Mouse (Mus musculus) myocyte (in vitro differentiated cells): ENCODE results near the gene A730061H03Rik. TPM values are rescaled to one million over a fixed set of nuclear protein-coding genes. Genes with fewer than 3 reads are reported as not detected.

Experiments used
- H3K27me3 ChIP-seq: one replicate; pipeline ENCODE4 v1.6.1; 2011; ENCODE audit not compliant: control insufficient read depth, insufficient read depth, insufficient read length
- H3K36me3 ChIP-seq: one replicate; pipeline ENCODE4 v1.6.1; 2011; ENCODE audit not compliant: control insufficient read depth, insufficient read depth
- H3K4me2 ChIP-seq: one replicate; pipeline ENCODE4 v1.6.1; 2011; ENCODE audit warnings: low read depth, control low read depth
- H3K4me3 ChIP-seq: one replicate; pipeline ENCODE4 v1.5.1; 2011; ENCODE audit warnings: mild to moderate bottlenecking, control low read depth, moderate library complexity
- H3K79me2 ChIP-seq: one replicate; pipeline ENCODE4 v1.6.1; 2011; ENCODE audit not compliant: control insufficient read depth, insufficient read depth
- H3ac ChIP-seq: one replicate; pipeline ENCODE4 v1.6.1; 2011; ENCODE audit not compliant: control insufficient read depth, insufficient read length
- CEBPB ChIP-seq: IDR thresholded peaks from 2 replicates; pipeline ENCODE4 v1.6.1; 2011; ENCODE audit warnings: mild to moderate bottlenecking, moderate library complexity; ENCODE audit not compliant: poor library complexity, insufficient read depth, severe bottlenecking
- E2F4 ChIP-seq: IDR thresholded peaks from one replicate; pipeline ENCODE4 v1.6.1; 2011; ENCODE audit warnings: mild to moderate bottlenecking, control low read depth, moderate library complexity; ENCODE audit not compliant: insufficient read depth
- MAX ChIP-seq: IDR thresholded peaks from one replicate; pipeline ENCODE4 v1.6.1; 2011; ENCODE audit warnings: low read depth, mild to moderate bottlenecking, control low read depth
- MYOD1 ChIP-seq, 3 experiments: IDR thresholded peaks; one replicate each; pipeline ENCODE4 v1.6.1; 2011; ENCODE audit warnings: control low read depth in 2 of 3, low read depth in 2 of 3, mild to moderate bottlenecking in 2 of 3, moderate library complexity in 1 of 3; ENCODE audit not compliant: insufficient read length in 2 of 3, control insufficient read depth in 1 of 3
- MYOG ChIP-seq, 3 experiments: IDR thresholded peaks; one replicate each; pipeline ENCODE4 v1.6.1; 2011; ENCODE audit warnings: control low read depth in 2 of 3, low read depth in 2 of 3, mild to moderate bottlenecking in 2 of 3; ENCODE audit not compliant: insufficient read length in 2 of 3, control insufficient read depth in 1 of 3, insufficient read depth in 1 of 3
- POLR2A ChIP-seq: IDR thresholded peaks from one replicate; pipeline ENCODE4 v1.6.1; 2011; ENCODE audit warnings: low read depth, mild to moderate bottlenecking, control low read depth, moderate library complexity; ENCODE audit not compliant: insufficient read length
- POLR2AphosphoS2 ChIP-seq: IDR thresholded peaks from one replicate; pipeline ENCODE4 v1.6.1; 2011; ENCODE audit warnings: low read depth, control low read depth; ENCODE audit not compliant: insufficient read length
- REST ChIP-seq: IDR thresholded peaks from one replicate; pipeline ENCODE4 v1.6.1; 2011; ENCODE audit warnings: mild to moderate bottlenecking, control low read depth, moderate library complexity; ENCODE audit not compliant: insufficient read depth, insufficient read length
- SRF ChIP-seq: IDR thresholded peaks from one replicate; pipeline ENCODE4 v1.6.1; 2011; ENCODE audit warnings: low read depth; ENCODE audit not compliant: control insufficient read depth, insufficient read length
- TCF12 ChIP-seq: IDR thresholded peaks from one replicate; pipeline ENCODE4 v1.6.1; 2011; ENCODE audit warnings: mild to moderate bottlenecking, control low read depth; ENCODE audit not compliant: poor library complexity, insufficient read depth, severe bottlenecking
- TCF3 ChIP-seq: IDR thresholded peaks from one replicate; pipeline ENCODE4 v1.6.1; 2011; ENCODE audit warnings: low read depth, control low read depth; ENCODE audit not compliant: insufficient read length
- USF1 ChIP-seq: IDR thresholded peaks from one replicate; pipeline ENCODE4 v1.6.1; 2011; ENCODE audit warnings: low read depth, mild to moderate bottlenecking, control low read depth, moderate library complexity
- polyA plus RNA-seq: library from polyadenylated mRNA; unstranded; fragments of >200 nt; fragmentation: generic; extraction: Trizol; gene quantifications from one replicate; pipeline ENCODE4 v1.2.1, GENCODE M21; 2012; ENCODE audit warnings: missing spikeins

Gene A730061H03Rik
- polyA plus RNA-seq: 0.48 TPM

GRCm38 (mm10) chr14:55560202-55561073 is at the start of gene A730061H03Rik:
Gene A730061H03Rik (minus strand): TSS chr14:55560406.
- Histone ChIP-seq H3ac (peak within 1 kb of the TSS; percentile 55), H3K4me3 (peak within 1 kb of the TSS; percentile 95), H3K36me3 (peaks cover 10% of the 10 kb centered on the region), H3K4me2 (peak within 1 kb of the TSS; percentile 96), H3K27me3 (no peaks in the 10 kb centered on the region), H3K79me2 (no peaks in the 10 kb centered on the region)
- TF ChIP-seq REST: no peak
- peak; percentile 49; the same call in 1 of the 2 replicates for TF ChIP-seq CEBPB
- TF ChIP-seq MAX: peak; percentile 8
- no peak for TF ChIP-seq TCF12
- TF ChIP-seq USF1: peak; percentile 93
- no peak for TF ChIP-seq MYOG (IDR thresholded peaks at IDR 0.05; ENCODE audit: control insufficient read depth in 1 of 3, insufficient read depth in 1 of 3, insufficient read length in 2 of 3, low read depth in 2 of 3)
- TF ChIP-seq SRF: no peak
- TF ChIP-seq TCF3: no peak
- peak in 1 of 3 experiments; percentile 4 for TF ChIP-seq MYOD1 (IDR thresholded peaks at IDR 0.05; ENCODE audit: control insufficient read depth in 1 of 3, insufficient read length in 2 of 3, low read depth in 2 of 3)
- peak; percentile 50 for TF ChIP-seq POLR2A
- no peak for TF ChIP-seq E2F4
- TF ChIP-seq POLR2AphosphoS2: peak; percentile 66

GRCm38 (mm10) chr14:55608339-55608738 is 48.1 kb upstream of the A730061H03Rik start:
- no peak overlapping the region for H3K4me3 ChIP-seq
- TF ChIP-seq USF1 (no peak), E2F4 (no peak), CEBPB (no peak), MYOG (IDR thresholded peaks at IDR 0.05; ENCODE audit: control insufficient read depth in 1 of 3, insufficient read depth in 1 of 3, insufficient read length in 2 of 3, low read depth in 2 of 3) (no peak), MYOD1 (IDR thresholded peaks at IDR 0.05; ENCODE audit: control insufficient read depth in 1 of 3, insufficient read length in 2 of 3, low read depth in 2 of 3) (no peak), TCF12 (no peak)
- H3K27me3 ChIP-seq: no peaks in the 10 kb centered on the region
- H3K4me2 ChIP-seq: no peak overlapping the region
- H3K79me2 ChIP-seq: no peaks in the 10 kb centered on the region
- H3K36me3 ChIP-seq: peaks cover 17% of the 10 kb centered on the region
- H3ac ChIP-seq: no peak overlapping the region

- H3K27me3 ChIP-seq: no peaks in the 10 kb centered on the region
- H3K4me3 ChIP-seq: no peak overlapping the region
- peaks cover 20% of the 10 kb centered on the region for H3K36me3 ChIP-seq
- H3ac ChIP-seq: no peak overlapping the region
- TF ChIP-seq TCF12 (no peak), USF1 (no peak)
- H3K79me2 ChIP-seq: no peaks in the 10 kb centered on the region
- H3K4me2 ChIP-seq: no peak overlapping the region
These were observed 45.7 kb upstream of the A730061H03Rik start for GRCm38 (mm10) chr14:55605743-55606459.

GRCm38 (mm10) chr14:55604823-55605222 is 44.6 kb upstream of the A730061H03Rik start:
- no peak for TF ChIP-seq MYOG (IDR thresholded peaks at IDR 0.05; ENCODE audit: control insufficient read depth in 1 of 3, insufficient read depth in 1 of 3, insufficient read length in 2 of 3, low read depth in 2 of 3)
- H3K36me3 ChIP-seq: peaks cover 24% of the 10 kb centered on the region
- H3K4me2 ChIP-seq: no peak overlapping the region
- no peak overlapping the region for H3ac ChIP-seq
- no peaks in the 10 kb centered on the region for H3K79me2 ChIP-seq
- no peak overlapping the region for H3K4me3 ChIP-seq
- H3K27me3 ChIP-seq: no peaks in the 10 kb centered on the region
